Mouse (Mus musculus) myocyte (in vitro differentiated cells): ENCODE measurements around the gene Plxna2.

Experiments used
- CEBPB ChIP-seq: IDR thresholded peaks from 2 replicates; pipeline ENCODE4 v1.6.1; 2011; ENCODE audit warnings: mild to moderate bottlenecking, moderate library complexity; ENCODE audit not compliant: poor library complexity, insufficient read depth, severe bottlenecking
- E2F4 ChIP-seq: IDR thresholded peaks from one replicate; pipeline ENCODE4 v1.6.1; 2011; ENCODE audit warnings: mild to moderate bottlenecking, control low read depth, moderate library complexity; ENCODE audit not compliant: insufficient read depth
- MYOD1 ChIP-seq, 3 experiments: IDR thresholded peaks; one replicate each; pipeline ENCODE4 v1.6.1; 2011; ENCODE audit warnings: control low read depth in 2 of 3, low read depth in 2 of 3, mild to moderate bottlenecking in 2 of 3, moderate library complexity in 1 of 3; ENCODE audit not compliant: insufficient read length in 2 of 3, control insufficient read depth in 1 of 3
- POLR2A ChIP-seq: IDR thresholded peaks from one replicate; pipeline ENCODE4 v1.6.1; 2011; ENCODE audit warnings: low read depth, mild to moderate bottlenecking, control low read depth, moderate library complexity; ENCODE audit not compliant: insufficient read length
- POLR2AphosphoS2 ChIP-seq: IDR thresholded peaks from one replicate; pipeline ENCODE4 v1.6.1; 2011; ENCODE audit warnings: low read depth, control low read depth; ENCODE audit not compliant: insufficient read length
- TCF12 ChIP-seq: IDR thresholded peaks from one replicate; pipeline ENCODE4 v1.6.1; 2011; ENCODE audit warnings: mild to moderate bottlenecking, control low read depth; ENCODE audit not compliant: poor library complexity, insufficient read depth, severe bottlenecking

- TF ChIP-seq CEBPB (no peak), MYOD1 (IDR thresholded peaks at IDR 0.05; ENCODE audit: control insufficient read depth in 1 of 3, insufficient read length in 2 of 3, low read depth in 2 of 3) (no peak), E2F4 (no peak), POLR2AphosphoS2 (no peak), TCF12 (no peak), POLR2A (no peak)
Measured at GRCm38 (mm10) chr1:194745177-194745934, 127.3 kb downstream of the Plxna2 start.
